Mouse (Mus musculus) spleen, embryonic (tissue): Measurements from ENCODE around the gene Uri1.

ENCODE experiments used
- CTCF ChIA-PET: fragments of 350-600 bp; sonication (Branson Sonifier 250); formaldehyde crosslinking; loops from one replicate; lab custom pipeline; 2022; lab: Charles Lee

The Uri1 gene

GRCm38 (mm10) chr7:38015356-38015755 lies 8.0 kb downstream of the Uri1 start:
- CTCF ChIA-PET, result no interaction called here

- CTCF ChIA-PET, result interaction anchor here (0.5 kb wide), 1 partner anchor 35 kb away, joined by 6 read pairs; no protein-coding TSS in a partner anchor
Observed at GRCm38 (mm10) chr7:38013946-38014345, 9.4 kb downstream of the Uri1 start.

- CTCF ChIA-PET, result no interaction called here
Observed at GRCm38 (mm10) chr7:38012811-38013210, 10.5 kb downstream of the Uri1 start.

- CTCF ChIA-PET, result no interaction called here
Observed at GRCm38 (mm10) chr7:38008359-38008758, 15.0 kb downstream of the Uri1 start.

GRCm38 (mm10) chr7:38002451-38002850 lies 20.9 kb downstream of the Uri1 start:
- CTCF ChIA-PET, result no interaction called here

GRCm38 (mm10) chr7:37999691-38000090 lies 23.7 kb downstream of the Uri1 start:
- CTCF ChIA-PET, result no interaction called here

- CTCF ChIA-PET, result no interaction called here
Observed at GRCm38 (mm10) chr7:37992861-37993260, 30.5 kb downstream of the Uri1 start.

- CTCF ChIA-PET, result no interaction called here
Observed at GRCm38 (mm10) chr7:37984866-37985265, 38.5 kb downstream of the Uri1 start.

- CTCF ChIA-PET, result no interaction called here
Observed at GRCm38 (mm10) chr7:37983471-37983870, 39.9 kb downstream of the Uri1 start.

GRCm38 (mm10) chr7:37979729-37980128 lies 43.6 kb downstream of the Uri1 start:
- CTCF ChIA-PET, result no interaction called here

- CTCF ChIA-PET, result no interaction called here
Observed at GRCm38 (mm10) chr7:37978412-37978811, 44.9 kb downstream of the Uri1 start.

GRCm38 (mm10) chr7:37977676-37978075 lies 45.7 kb downstream of the Uri1 start:
- CTCF ChIA-PET, result no interaction called here

GRCm38 (mm10) chr7:37972999-37973555 lies 50.3 kb downstream of the Uri1 start:
- CTCF ChIA-PET, result no interaction called here

- CTCF ChIA-PET, result no interaction called here
Observed at GRCm38 (mm10) chr7:37972571-37972970, 50.8 kb downstream of the Uri1 start.

- CTCF ChIA-PET, result interaction anchor here (0.7 kb wide), 1 partner anchor 58 kb away, joined by 3 read pairs; no protein-coding TSS in a partner anchor
Observed at GRCm38 (mm10) chr7:37962326-37962725, 61.0 kb downstream of the Uri1 start.

GRCm38 (mm10) chr7:37961247-37961646 lies 62.1 kb downstream of the Uri1 start:
- CTCF ChIA-PET, result no interaction called here

GRCm38 (mm10) chr7:37951841-37952240 lies 71.5 kb downstream of the Uri1 start:
- CTCF ChIA-PET, result no interaction called here

GRCm38 (mm10) chr7:37936459-37936858 lies 86.9 kb downstream of the Uri1 start:
- CTCF ChIA-PET, result interaction anchor here (0.6 kb wide), 1 partner anchor 222 kb away, joined by 3 read pairs; no protein-coding TSS in a partner anchor

- CTCF ChIA-PET, result interaction anchor here (0.6 kb wide), 1 partner anchor 223 kb away, joined by 3 read pairs; no protein-coding TSS in a partner anchor
Observed at GRCm38 (mm10) chr7:37935786-37936185, 87.6 kb downstream of the Uri1 start.

GRCm38 (mm10) chr7:37934770-37935182 lies 88.6 kb downstream of the Uri1 start:
- CTCF ChIA-PET, result no interaction called here

- CTCF ChIA-PET, result no interaction called here
Observed at GRCm38 (mm10) chr7:37933754-37934308, 89.5 kb downstream of the Uri1 start.

- CTCF ChIA-PET, result no interaction called here
Observed at GRCm38 (mm10) chr7:37931631-37932030, 91.7 kb downstream of the Uri1 start.

- CTCF ChIA-PET, result no interaction called here
Observed at GRCm38 (mm10) chr7:37929738-37930137, 93.6 kb downstream of the Uri1 start.
